Mouse (Mus musculus) lung, postnatal 0 days (tissue): ENCODE measurements around the gene Lyst.

Source experiments
- CTCF ChIP-seq: IDR thresholded peaks from 2 replicates; pipeline ENCODE4 v1.5.1; 2016; ENCODE audit warnings: antibody characterized with exemption, mild to moderate bottlenecking
- EP300 ChIP-seq: IDR thresholded peaks from 2 replicates; pipeline ENCODE4 v1.6.1; 2016; ENCODE audit warnings: antibody characterized with exemption, mild to moderate bottlenecking, control low read depth

DNA sequence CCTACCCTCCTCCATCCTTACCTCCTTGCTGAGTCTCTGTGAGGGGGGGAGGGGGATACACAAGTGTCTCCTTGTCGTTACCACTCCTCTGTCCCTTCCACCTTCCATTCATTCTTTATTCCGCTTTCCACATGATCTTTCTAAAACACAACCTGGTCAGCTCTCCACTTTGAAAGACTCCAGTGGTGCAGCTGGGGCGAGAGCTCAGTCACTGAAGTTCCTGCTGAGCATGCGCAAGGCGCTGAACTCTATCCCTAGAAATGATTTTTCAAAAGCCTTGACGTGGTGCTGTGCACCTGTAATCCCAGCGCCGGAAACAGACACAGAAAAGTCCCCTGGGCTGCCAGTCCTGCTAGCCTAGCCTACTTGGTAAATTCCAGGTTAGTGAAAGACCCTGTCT, 15.1 kb upstream of the Lyst start:
- no peak for TF ChIP-seq CTCF
- TF ChIP-seq EP300 = no peak
